Mouse (Mus musculus): ENCODE data around the gene Olfr576. TPM values are rescaled to one million over a fixed set of nuclear protein-coding genes. Genes with fewer than 3 reads are reported as not detected.

Gene Olfr576
- not detected in 2 replicates for polyA plus RNA-seq (2015; fragmentation: Nextera tagmentation; extraction: Ambion mirVana)

GRCm38 (mm10) chr7:102962360-102962759, at the start of gene Olfr576:
Olfr576 (plus strand) TSS chr7:102962660.
- H3K27me3 ChIP-seq: no peaks in the 10 kb centered on the region

GRCm38 (mm10) chr7:102915261-102915660, 47.2 kb upstream of the Olfr576 start:
- WGBS: 53% methylated on average over 1 of the region's 1 CpGs
- Histone ChIP-seq H3K4me2 (no peak overlapping the region), H3K4me3 (no peak overlapping the region), H3K4me1 (replicated peaks) (no peaks in the 10 kb centered on the region), H3K27me3 (no peaks in the 10 kb centered on the region), H3K9me3 (no peaks in the 10 kb centered on the region), H3K27ac (replicated peaks) (no peak overlapping the region), H3K9ac (no peak overlapping the region), H3K36me3 (no peaks in the 10 kb centered on the region)
- ATAC-seq (ENCODE audit: low FRiP score, low read depth): no peak

More at GRCm38 (mm10) chr7:102962360-102962759, at the start of gene Olfr576:
- H3K27ac ChIP-seq (replicated peaks): no peak within 1 kb of the TSS
- no peak within 1 kb of the TSS for H3K4me3 ChIP-seq
- H3K36me3 ChIP-seq: no peaks in the 10 kb centered on the region
- no peaks in the 10 kb centered on the region for H3K4me1 ChIP-seq (replicated peaks)
- H3K9me3 ChIP-seq: no peaks in the 10 kb centered on the region
- H3K9ac ChIP-seq: no peak within 1 kb of the TSS
- WGBS: 61% methylated on average over 2 of the region's 2 CpGs
- ATAC-seq (ENCODE audit: low FRiP score, low read depth): no peak
- no peak within 1 kb of the TSS for H3K4me2 ChIP-seq

- Histone ChIP-seq H3K9ac (no peak overlapping the region), H3K4me1 (replicated peaks) (no peaks in the 10 kb centered on the region), H3K27me3 (no peaks in the 10 kb centered on the region), H3K4me2 (no peak overlapping the region), H3K4me3 (no peak overlapping the region), H3K27ac (replicated peaks) (no peak overlapping the region), H3K36me3 (no peaks in the 10 kb centered on the region), H3K9me3 (no peaks in the 10 kb centered on the region)
- no peak for ATAC-seq (ENCODE audit: low FRiP score, low read depth)
- 87% methylated on average over 5 of the region's 5 CpGs for WGBS
Measured at GRCm38 (mm10) chr7:102916405-102916804, 46.1 kb upstream of the Olfr576 start.

- Histone ChIP-seq H3K9me3 (no peaks in the 10 kb centered on the region), H3K4me3 (no peak within 1 kb of the TSS), H3K4me1 (replicated peaks) (no peaks in the 10 kb centered on the region), H3K9ac (no peak within 1 kb of the TSS), H3K4me2 (no peak within 1 kb of the TSS), H3K27ac (replicated peaks) (no peak within 1 kb of the TSS), H3K27me3 (no peaks in the 10 kb centered on the region), H3K36me3 (no peaks in the 10 kb centered on the region)
- 64% methylated on average over 4 of the region's 4 CpGs for WGBS
- no peak for ATAC-seq (ENCODE audit: low FRiP score, low read depth)
Measured at GRCm38 (mm10) chr7:102917032-102917875, 45.2 kb upstream of the Olfr576 start, which contains the start of gene Olfr571. Olfr571 (minus strand) TSS chr7:102917536.

- no peak overlapping the region for H3K4me3 ChIP-seq
- H3K36me3 ChIP-seq: no peaks in the 10 kb centered on the region
- no peak overlapping the region for H3K9ac ChIP-seq
- 24% methylated on average over 1 of the region's 1 CpGs for WGBS
- no peak overlapping the region for H3K4me2 ChIP-seq
- H3K27me3 ChIP-seq: no peaks in the 10 kb centered on the region
- H3K9me3 ChIP-seq: no peaks in the 10 kb centered on the region
- no peak overlapping the region for H3K27ac ChIP-seq (replicated peaks)
- no peaks in the 10 kb centered on the region for H3K4me1 ChIP-seq (replicated peaks)
- peak; percentile 79; the same call in 1 of the 2 replicates for ATAC-seq (ENCODE audit: low FRiP score, low read depth)
Measured at GRCm38 (mm10) chr7:102919632-102920031, 42.8 kb upstream of the Olfr576 start.

- 65% methylated on average over 1 of the region's 1 CpGs for WGBS
Measured at GRCm38 (mm10) chr7:102924109-102924508, 38.4 kb upstream of the Olfr576 start, which contains the start of gene Olfr572. Olfr572 (plus strand) TSS chr7:102924409.

GRCm38 (mm10) chr7:102927105-102927504, 35.4 kb upstream of the Olfr576 start:
- Histone ChIP-seq H3K27me3 (no peaks in the 10 kb centered on the region), H3K4me3 (no peak overlapping the region), H3K36me3 (no peaks in the 10 kb centered on the region), H3K9me3 (no peaks in the 10 kb centered on the region), H3K4me2 (no peak overlapping the region), H3K27ac (replicated peaks) (no peak overlapping the region), H3K9ac (no peak overlapping the region), H3K4me1 (replicated peaks) (no peaks in the 10 kb centered on the region)
- 76% methylated on average over 3 of the region's 3 CpGs for WGBS
- no peak for ATAC-seq (ENCODE audit: low FRiP score, low read depth)

More at GRCm38 (mm10) chr7:102924109-102924508, 38.4 kb upstream of the Olfr576 start, which contains the start of gene Olfr572:
- no peaks in the 10 kb centered on the region for H3K27me3 ChIP-seq
- H3K36me3 ChIP-seq: no peaks in the 10 kb centered on the region
- no peaks in the 10 kb centered on the region for H3K4me1 ChIP-seq (replicated peaks)
- H3K4me2 ChIP-seq: no peak within 1 kb of the TSS
- no peak within 1 kb of the TSS for H3K9ac ChIP-seq
- H3K4me3 ChIP-seq: no peak within 1 kb of the TSS
- no peaks in the 10 kb centered on the region for H3K9me3 ChIP-seq
- no peak for ATAC-seq (ENCODE audit: low FRiP score, low read depth)
- H3K27ac ChIP-seq (replicated peaks): no peak within 1 kb of the TSS

- ATAC-seq (ENCODE audit: low FRiP score, low read depth): no peak
- 89% methylated on average over 2 of the region's 2 CpGs for WGBS
- H3K27ac ChIP-seq (replicated peaks): no peak within 1 kb of the TSS
- no peaks in the 10 kb centered on the region for H3K4me1 ChIP-seq (replicated peaks)
- H3K36me3 ChIP-seq: no peaks in the 10 kb centered on the region
- no peaks in the 10 kb centered on the region for H3K9me3 ChIP-seq
- no peak within 1 kb of the TSS for H3K9ac ChIP-seq
- H3K27me3 ChIP-seq: no peaks in the 10 kb centered on the region
- H3K4me2 ChIP-seq: no peak within 1 kb of the TSS
- H3K4me3 ChIP-seq: no peak within 1 kb of the TSS
Measured at GRCm38 (mm10) chr7:102942475-102942874, 20.0 kb upstream of the Olfr576 start, which contains the start of gene Olfr573-ps1. Olfr573-ps1 (minus strand) TSS chr7:102942575.

- no peaks in the 10 kb centered on the region for H3K4me1 ChIP-seq (replicated peaks)
- ATAC-seq (ENCODE audit: low FRiP score, low read depth): no peak
- H3K9me3 ChIP-seq: no peaks in the 10 kb centered on the region
- 95% methylated on average over 1 of the region's 1 CpGs for WGBS
- H3K36me3 ChIP-seq: no peaks in the 10 kb centered on the region
- no peak overlapping the region for H3K4me2 ChIP-seq
- H3K9ac ChIP-seq: no peak overlapping the region
- H3K27me3 ChIP-seq: no peaks in the 10 kb centered on the region
- H3K27ac ChIP-seq (replicated peaks): no peak overlapping the region
- H3K4me3 ChIP-seq: no peak overlapping the region
Measured at GRCm38 (mm10) chr7:102943417-102943816, 19.0 kb upstream of the Olfr576 start.

- Histone ChIP-seq H3K27ac (replicated peaks) (no peak within 1 kb of the TSS), H3K9me3 (no peaks in the 10 kb centered on the region), H3K4me1 (replicated peaks) (no peaks in the 10 kb centered on the region), H3K36me3 (no peaks in the 10 kb centered on the region), H3K4me3 (no peak within 1 kb of the TSS), H3K9ac (no peak within 1 kb of the TSS), H3K27me3 (no peaks in the 10 kb centered on the region), H3K4me2 (no peak within 1 kb of the TSS)
- no peak for ATAC-seq (ENCODE audit: low FRiP score, low read depth)
- WGBS: 86% methylated on average over 1 of the region's 1 CpGs
Measured at GRCm38 (mm10) chr7:102948167-102948566, 14.3 kb upstream of the Olfr576 start, which contains the start of gene Olfr574. Olfr574 (plus strand) TSS chr7:102948467.

GRCm38 (mm10) chr7:102950732-102951131, 11.7 kb upstream of the Olfr576 start:
- Histone ChIP-seq H3K4me2 (no peak overlapping the region), H3K4me3 (no peak overlapping the region), H3K9ac (no peak overlapping the region), H3K27me3 (no peaks in the 10 kb centered on the region), H3K4me1 (replicated peaks) (no peaks in the 10 kb centered on the region), H3K27ac (replicated peaks) (no peak overlapping the region), H3K9me3 (no peaks in the 10 kb centered on the region), H3K36me3 (no peaks in the 10 kb centered on the region)
- no peak for ATAC-seq (ENCODE audit: low FRiP score, low read depth)
- 73% methylated on average over 1 of the region's 1 CpGs for WGBS

GRCm38 (mm10) chr7:102958137-102958536, 4.3 kb upstream of the Olfr576 start:
- no peak overlapping the region for H3K9ac ChIP-seq
- H3K4me2 ChIP-seq: no peak overlapping the region
- no peak for ATAC-seq (ENCODE audit: low FRiP score, low read depth)
- H3K27me3 ChIP-seq: no peaks in the 10 kb centered on the region
- 81% methylated on average over 3 of the region's 3 CpGs for WGBS
- H3K9me3 ChIP-seq: no peaks in the 10 kb centered on the region
- no peak overlapping the region for H3K4me3 ChIP-seq
- H3K4me1 ChIP-seq (replicated peaks): no peaks in the 10 kb centered on the region
- no peaks in the 10 kb centered on the region for H3K36me3 ChIP-seq
- H3K27ac ChIP-seq (replicated peaks): no peak overlapping the region

Measured in hindbrain, embryonic 15.5 days (tissue).